Comparison of ENCODE assay signal across 8 mouse cellular contexts in genomic region chr19:8841012-8841411, GRCm38 (mm10). TPM values are rescaled to one million over a fixed set of nuclear protein-coding genes. Genes with fewer than 3 reads are reported as not detected.
DNase-seq lines count a peak whose midpoint lies in the region; ATAC-seq lines count a peak whose summit lies in the region.

No protein-coding gene starts in this region.

- H3K27ac ChIP-seq in embryonic facial prominence, embryonic 15.5 days (replicated peaks) = no peak overlapping the region
- no peak overlapping the region for H3K27ac ChIP-seq in intestine, embryonic 14.5 days (ENCODE audit: low read depth)
- no peak overlapping the region for H3K27ac ChIP-seq in neural tube, embryonic 12.5 days

- DNase-seq in left cerebral cortex, postnatal 4 days = peak; percentile 25
- DNase-seq in left cerebral cortex, postnatal 14 days (ENCODE audit: low spot score in 2 of 2) = no peak
- DNase-seq in intestine, embryonic 14.5 days (ENCODE audit: low spot score) = no peak
- DNase-seq in layer of hippocampus, adult 9-10 months (ENCODE audit: low spot score) = no peak
- DNase-seq in right cerebral cortex, adult 2 months (ENCODE audit: low spot score in 2 of 2) = no peak
- no peak for DNase-seq in urinary bladder, postnatal 14 days (ENCODE audit: low spot score)

- H3K4me2 ChIP-seq in embryonic facial prominence, embryonic 15.5 days (replicated peaks) = peak overlapping the region; percentile 73
- peak overlapping the region; percentile 60 for H3K4me2 ChIP-seq in intestine, embryonic 14.5 days (ENCODE audit: low read length)
- peak overlapping the region; percentile 75 for H3K4me2 ChIP-seq in neural tube, embryonic 12.5 days (replicated peaks)

- ATAC-seq in embryonic facial prominence, embryonic 15.5 days (ENCODE audit: insufficient number of reproducible peaks, low FRiP score, low TSS enrichment, low read depth) = no peak
- ATAC-seq in intestine, embryonic 14.5 days (replicated peaks; ENCODE audit: low FRiP score, low TSS enrichment, low read depth) = no peak
- no peak for ATAC-seq in neural tube, embryonic 12.5 days (ENCODE audit: low FRiP score, low read depth)

- H3K4me3 ChIP-seq in embryonic facial prominence, embryonic 15.5 days (replicated peaks) = peak overlapping the region; percentile 45
- peak overlapping the region; percentile 42; the same call in 1 of the 2 replicates for H3K4me3 ChIP-seq in intestine, embryonic 14.5 days (ENCODE audit: low read depth, low read length)
- H3K4me3 ChIP-seq in neural tube, embryonic 12.5 days = peak overlapping the region; percentile 52

- H3K27me3 ChIP-seq in embryonic facial prominence, embryonic 15.5 days = no peaks in the 10 kb centered on the region
- no peaks in the 10 kb centered on the region for H3K27me3 ChIP-seq in intestine, embryonic 14.5 days (replicated peaks; ENCODE audit: control insufficient read depth, insufficient read depth, low read length)
- H3K27me3 ChIP-seq in neural tube, embryonic 12.5 days (replicated peaks) = no peaks in the 10 kb centered on the region

- H3K9ac ChIP-seq in embryonic facial prominence, embryonic 15.5 days = peak overlapping the region; percentile 54
- H3K9ac ChIP-seq in intestine, embryonic 14.5 days (ENCODE audit: low read length) = no peak overlapping the region
- H3K9ac ChIP-seq in neural tube, embryonic 12.5 days = peak overlapping the region; percentile 64

- H3K4me1 ChIP-seq in embryonic facial prominence, embryonic 15.5 days = peaks cover 32% of the 10 kb centered on the region
- peaks cover 23% of the 10 kb centered on the region for H3K4me1 ChIP-seq in intestine, embryonic 14.5 days (replicated peaks; ENCODE audit: control insufficient read depth, insufficient read depth, low read length)
- peaks cover 32% of the 10 kb centered on the region for H3K4me1 ChIP-seq in neural tube, embryonic 12.5 days

- intact Hi-C loops in left cerebral cortex, postnatal 4 days (cut with DNase I) = no loop called here
- intact Hi-C loops in left cerebral cortex, postnatal 14 days (cut with DNase I) = loop anchor here (5.0 to 10.0 kb wide), 2 partner anchors 114 to 241 kb away; partner anchors contain the start of gene Tut1

- WGBS in embryonic facial prominence, embryonic 15.5 days = 93% methylated on average over 7 of the region's 7 CpGs
- WGBS in intestine, embryonic 14.5 days = 95% methylated on average over 7 of the region's 7 CpGs
- 92% methylated on average over 7 of the region's 7 CpGs for WGBS in neural tube, embryonic 12.5 days

- H3K36me3 ChIP-seq in embryonic facial prominence, embryonic 15.5 days = peaks cover 4% of the 10 kb centered on the region
- H3K36me3 ChIP-seq in intestine, embryonic 14.5 days (ENCODE audit: control insufficient read depth, insufficient read depth, low read length) = peaks cover 8% of the 10 kb centered on the region
- H3K36me3 ChIP-seq in neural tube, embryonic 12.5 days = peaks cover 18% of the 10 kb centered on the region

- H3K9me3 ChIP-seq in embryonic facial prominence, embryonic 15.5 days (replicated peaks) = no peaks in the 10 kb centered on the region
- no peaks in the 10 kb centered on the region for H3K9me3 ChIP-seq in intestine, embryonic 14.5 days (ENCODE audit: control insufficient read depth, low read length)
- H3K9me3 ChIP-seq in neural tube, embryonic 12.5 days = no peaks in the 10 kb centered on the region

RNA-seq across cellular contexts. Expression of gene Gng3, which starts 2.0 kb away (rescaled TPM):
- 100 to 1,000 TPM; 275 to 279 TPM for total RNA-seq in left cerebral cortex, postnatal 4 days (2021)
- total RNA-seq in left cerebral cortex, postnatal 14 days (2021) = 100 to 1,000 TPM; 268 to 295 TPM
- polyA plus RNA-seq in embryonic facial prominence, embryonic 15.5 days (2015; fragmentation: Nextera tagmentation; extraction: Ambion mirVana) = 5.1 and 7.5 TPM in 2 replicates
- 23.7 and 25.2 TPM in 2 replicates for polyA plus RNA-seq in intestine, embryonic 14.5 days (2014; fragmentation: Nextera tagmentation; extraction: Ambion mirVana)
- 203 and 211 TPM in 2 replicates for polyA plus RNA-seq in neural tube, embryonic 12.5 days (2016; fragmentation: Nextera tagmentation; extraction: Ambion mirVana)

RNA-seq across cellular contexts. Expression of gene Bscl2, which starts 3.7 kb away (rescaled TPM):
- total RNA-seq in left cerebral cortex, postnatal 4 days (2021) = 10 to 100 TPM; 76.9 to 78.4 TPM
- 100 to 1,000 TPM; 111 to 117 TPM for total RNA-seq in left cerebral cortex, postnatal 14 days (2021)
- polyA plus RNA-seq in embryonic facial prominence, embryonic 15.5 days (2015; fragmentation: Nextera tagmentation; extraction: Ambion mirVana) = 68.8 and 78.0 TPM in 2 replicates
- polyA plus RNA-seq in intestine, embryonic 14.5 days (2014; fragmentation: Nextera tagmentation; extraction: Ambion mirVana) = 39.6 and 40.9 TPM in 2 replicates
- polyA plus RNA-seq in neural tube, embryonic 12.5 days (2016; fragmentation: Nextera tagmentation; extraction: Ambion mirVana) = 66.1 and 68.5 TPM in 2 replicates

RNA-seq across cellular contexts. Expression of gene Lrrn4cl, which starts 9.6 kb away (rescaled TPM):
- total RNA-seq in left cerebral cortex, postnatal 4 days (2021) = under 1 TPM; 0.76 to 0.93 TPM
- under 1 TPM; 0.88 to 0.91 TPM for total RNA-seq in left cerebral cortex, postnatal 14 days (2021)
- 2.0 and 3.5 TPM in 2 replicates for polyA plus RNA-seq in embryonic facial prominence, embryonic 15.5 days (2015; fragmentation: Nextera tagmentation; extraction: Ambion mirVana)
- 1.4 TPM in 2 replicates for polyA plus RNA-seq in intestine, embryonic 14.5 days (2014; fragmentation: Nextera tagmentation; extraction: Ambion mirVana)
- polyA plus RNA-seq in neural tube, embryonic 12.5 days (2016; fragmentation: Nextera tagmentation; extraction: Ambion mirVana) = 0.47 and 0.56 TPM in 2 replicates

RNA-seq across cellular contexts. Expression of gene AC129217.1, which starts 11.4 kb away (rescaled TPM):
- total RNA-seq in left cerebral cortex, postnatal 4 days (2021) = not detected
- not detected for total RNA-seq in left cerebral cortex, postnatal 14 days (2021)
- polyA plus RNA-seq in embryonic facial prominence, embryonic 15.5 days (2015; fragmentation: Nextera tagmentation; extraction: Ambion mirVana) = not detected in 2 replicates
- polyA plus RNA-seq in intestine, embryonic 14.5 days (2014; fragmentation: Nextera tagmentation; extraction: Ambion mirVana) = not detected in 2 replicates
- 0.45 TPM in 1 of 2 replicates, not detected in the other for polyA plus RNA-seq in neural tube, embryonic 12.5 days (2016; fragmentation: Nextera tagmentation; extraction: Ambion mirVana)

RNA-seq across cellular contexts. Expression of gene Hnrnpul2, which starts 21.2 kb away (rescaled TPM):
- total RNA-seq in left cerebral cortex, postnatal 4 days (2021) = 100 to 1,000 TPM; 108 to 116 TPM
- 10 to 100 TPM; 92.3 to 95.8 TPM for total RNA-seq in left cerebral cortex, postnatal 14 days (2021)
- polyA plus RNA-seq in embryonic facial prominence, embryonic 15.5 days (2015; fragmentation: Nextera tagmentation; extraction: Ambion mirVana) = 6.0 and 7.1 TPM in 2 replicates
- polyA plus RNA-seq in intestine, embryonic 14.5 days (2014; fragmentation: Nextera tagmentation; extraction: Ambion mirVana) = 6.5 and 7.7 TPM in 2 replicates
- 5.7 and 7.5 TPM in 2 replicates for polyA plus RNA-seq in neural tube, embryonic 12.5 days (2016; fragmentation: Nextera tagmentation; extraction: Ambion mirVana)
